Mouse (Mus musculus): ENCODE data around the gene Klhdc10. TPM values are rescaled to one million over a fixed set of nuclear protein-coding genes. Genes with fewer than 3 reads are reported as not detected.

Klhdc10 gene
- polyA plus RNA-seq, 1 experiment = 29.7 TPM

DNA sequence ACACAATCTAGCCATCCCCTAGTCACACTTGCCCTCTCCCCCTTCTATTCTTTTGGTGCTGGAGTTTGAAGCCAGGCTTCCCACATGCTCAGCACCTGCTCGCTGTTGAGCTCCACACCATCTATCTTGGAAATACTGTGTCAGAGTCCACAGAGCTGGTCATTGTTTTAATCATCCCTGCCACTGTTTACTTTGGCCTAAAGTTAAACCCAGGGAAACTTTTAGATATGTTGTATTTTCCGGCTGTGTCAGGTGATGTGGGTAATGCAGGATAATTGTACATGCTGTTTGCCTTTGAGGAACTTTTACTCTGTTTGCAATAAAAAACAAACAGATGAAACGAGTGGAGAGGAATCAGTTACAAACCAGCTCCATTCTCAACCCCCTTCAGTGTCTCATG is 35.4 kb downstream of the Klhdc10 start:
- TF ChIP-seq POLR2A (IDR thresholded peaks at IDR 0.05; ENCODE audit: control insufficient read depth, extremely low read depth, insufficient read depth, low read length, poor library complexity) (no peak), CTCF (IDR thresholded peaks at IDR 0.05; ENCODE audit: borderline replicate concordance, control insufficient read depth, extremely low read depth, insufficient read depth, low read length, poor library complexity) (no peak)
- Histone ChIP-seq H3K4me1 (replicated peaks; ENCODE audit: control insufficient read depth, insufficient read depth, low read length) (no peaks in the 10 kb centered on the region), H3K4me3 (ENCODE audit: control insufficient read depth, insufficient read depth, low read length) (no peak overlapping the region), H3K27ac (ENCODE audit: control insufficient read depth, insufficient read depth, low read length) (no peak overlapping the region), H3K27me3 (ENCODE audit: control insufficient read depth, insufficient read depth, low read length) (no peaks in the 10 kb centered on the region), H3K36me3 (ENCODE audit: control insufficient read depth, insufficient read depth, low read length) (no peaks in the 10 kb centered on the region)
- 88% methylated on average over 3 of the region's 3 CpGs for WGBS
- DNase-seq = no peak

DNA sequence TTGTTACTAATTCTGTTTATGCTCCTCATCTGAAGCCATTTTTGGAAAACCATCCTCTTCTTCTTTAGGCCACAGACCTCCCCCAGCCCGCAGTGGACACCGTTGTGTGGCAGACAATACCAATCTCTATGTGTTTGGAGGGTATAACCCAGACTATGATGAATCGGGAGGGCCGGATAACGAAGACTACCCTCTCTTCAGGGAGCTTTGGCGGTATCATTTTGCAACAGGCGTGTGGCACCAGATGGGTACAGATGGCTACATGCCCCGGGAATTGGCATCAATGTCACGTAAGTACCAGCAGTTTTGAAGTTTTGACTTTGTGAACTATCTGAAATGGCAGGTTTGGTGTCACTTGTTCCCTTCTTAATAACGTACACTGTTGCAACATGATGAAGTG is 37.9 kb downstream of the Klhdc10 start:
- Histone ChIP-seq H3K27ac (ENCODE audit: control insufficient read depth, insufficient read depth, low read length) (no peak overlapping the region), H3K27me3 (ENCODE audit: control insufficient read depth, insufficient read depth, low read length) (no peaks in the 10 kb centered on the region), H3K4me1 (replicated peaks; ENCODE audit: control insufficient read depth, insufficient read depth, low read length) (no peaks in the 10 kb centered on the region), H3K4me3 (ENCODE audit: control insufficient read depth, insufficient read depth, low read length) (no peak overlapping the region), H3K36me3 (ENCODE audit: control insufficient read depth, insufficient read depth, low read length) (peaks cover 7% of the 10 kb centered on the region)
- 98% methylated on average over 10 of the region's 10 CpGs for WGBS
- TF ChIP-seq CTCF (IDR thresholded peaks at IDR 0.05; ENCODE audit: borderline replicate concordance, control insufficient read depth, extremely low read depth, insufficient read depth, low read length, poor library complexity) (no peak), POLR2A (IDR thresholded peaks at IDR 0.05; ENCODE audit: control insufficient read depth, extremely low read depth, insufficient read depth, low read length, poor library complexity) (no peak)
- DNase-seq = no peak

DNA sequence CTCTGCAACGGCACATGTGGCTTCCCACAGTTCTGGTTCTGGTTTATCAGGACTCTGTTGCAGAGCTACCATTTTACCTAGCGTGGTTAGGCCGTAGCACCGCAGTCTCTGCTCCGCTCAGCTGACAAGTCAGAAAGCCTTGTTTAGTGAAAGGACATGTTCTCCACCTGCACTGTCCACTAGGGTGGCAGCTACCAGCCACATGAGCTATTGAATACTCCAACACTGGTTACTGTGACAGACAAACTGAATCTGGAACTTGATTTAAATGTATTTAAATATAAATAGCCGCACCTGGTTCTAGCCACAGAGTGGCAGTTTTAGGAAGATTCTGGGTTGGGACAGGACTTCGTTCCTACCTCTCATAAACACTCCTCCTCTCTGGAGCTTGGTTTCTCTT is 55.3 kb downstream of the Klhdc10 start:
- peaks cover 15% of the 10 kb centered on the region for H3K4me1 ChIP-seq (replicated peaks; ENCODE audit: control insufficient read depth, insufficient read depth, low read length)
- H3K36me3 ChIP-seq (ENCODE audit: control insufficient read depth, insufficient read depth, low read length) = no peaks in the 10 kb centered on the region
- no peak overlapping the region for H3K27ac ChIP-seq (ENCODE audit: control insufficient read depth, insufficient read depth, low read length)
- H3K27me3 ChIP-seq (ENCODE audit: control insufficient read depth, insufficient read depth, low read length) = no peaks in the 10 kb centered on the region; the same call in 1 of the 2 replicates
- TF ChIP-seq POLR2A (IDR thresholded peaks at IDR 0.05; ENCODE audit: control insufficient read depth, extremely low read depth, insufficient read depth, low read length, poor library complexity) = no peak
- TF ChIP-seq CTCF (IDR thresholded peaks at IDR 0.05; ENCODE audit: borderline replicate concordance, control insufficient read depth, extremely low read depth, insufficient read depth, low read length, poor library complexity) = no peak
- DNase-seq = no peak
- WGBS = 93% methylated on average over 7 of the region's 7 CpGs
- H3K4me3 ChIP-seq (ENCODE audit: control insufficient read depth, insufficient read depth, low read length) = no peak overlapping the region

DNA sequence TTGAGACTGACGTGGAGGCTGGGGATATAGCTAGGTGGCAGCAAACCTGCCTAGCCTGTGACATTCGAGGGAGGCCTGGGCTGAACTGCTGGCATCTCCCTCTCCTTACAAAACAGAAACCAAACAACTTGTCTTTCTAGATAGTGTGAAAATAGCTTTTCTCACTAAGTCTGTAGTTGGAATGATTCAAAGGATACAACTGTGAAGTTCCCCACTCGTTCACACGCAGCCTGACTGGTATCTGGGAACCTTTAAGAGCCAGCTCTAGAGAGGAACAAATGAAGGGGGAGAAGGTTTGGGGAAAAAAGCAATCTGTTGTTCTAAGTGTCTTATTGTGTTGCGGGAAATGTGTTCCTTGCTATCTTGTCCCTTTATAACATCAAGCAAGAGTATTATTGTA is 57.0 kb downstream of the Klhdc10 start:
- Histone ChIP-seq H3K27me3 (ENCODE audit: control insufficient read depth, insufficient read depth, low read length) (no peaks in the 10 kb centered on the region; the same call in 1 of the 2 replicates), H3K36me3 (ENCODE audit: control insufficient read depth, insufficient read depth, low read length) (no peaks in the 10 kb centered on the region), H3K4me3 (ENCODE audit: control insufficient read depth, insufficient read depth, low read length) (no peak overlapping the region), H3K27ac (ENCODE audit: control insufficient read depth, insufficient read depth, low read length) (no peak overlapping the region), H3K4me1 (replicated peaks; ENCODE audit: control insufficient read depth, insufficient read depth, low read length) (peaks cover 12% of the 10 kb centered on the region)
- DNase-seq = no peak
- TF ChIP-seq CTCF (IDR thresholded peaks at IDR 0.05; ENCODE audit: borderline replicate concordance, control insufficient read depth, extremely low read depth, insufficient read depth, low read length, poor library complexity) = no peak
- TF ChIP-seq POLR2A (IDR thresholded peaks at IDR 0.05; ENCODE audit: control insufficient read depth, extremely low read depth, insufficient read depth, low read length, poor library complexity) = no peak
- 93% methylated on average over 5 of the region's 5 CpGs for WGBS

DNA sequence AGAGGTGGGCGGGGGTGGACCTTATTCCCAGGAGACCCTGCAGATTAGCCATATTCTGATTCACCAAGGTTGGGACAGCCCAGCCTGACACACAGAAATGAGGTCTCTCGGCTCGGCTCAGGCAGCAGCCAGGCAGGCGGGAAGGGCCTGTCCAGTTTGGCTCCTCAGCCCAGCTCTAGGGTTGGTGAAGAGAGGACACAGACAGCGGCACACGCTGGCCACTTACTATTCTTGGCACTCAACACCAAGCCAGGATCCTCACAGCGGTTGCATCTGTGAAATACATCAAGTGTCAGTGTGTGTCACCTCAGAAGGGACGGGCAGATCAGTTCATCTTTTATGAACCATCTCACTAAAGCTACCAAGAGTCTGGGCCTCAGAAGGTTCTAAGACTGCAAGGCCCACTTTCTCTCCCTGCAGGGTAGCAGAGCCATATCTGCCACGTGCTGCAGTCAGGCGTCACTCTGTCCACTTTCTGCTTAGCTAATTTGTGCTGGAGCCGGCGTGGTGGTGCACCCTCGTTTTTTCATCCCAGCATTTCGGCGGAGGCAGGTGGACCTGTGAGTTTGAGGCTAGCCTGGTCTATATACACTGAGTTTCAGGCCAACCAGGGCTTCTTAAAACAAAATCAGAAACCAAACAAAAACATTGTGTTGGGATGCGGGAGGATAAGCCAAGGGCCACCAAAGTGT is 57.5 kb downstream of the Klhdc10 start:
- 88% methylated on average over 16 of the region's 16 CpGs for WGBS
- DNase-seq = no peak
- H3K4me1 ChIP-seq (replicated peaks; ENCODE audit: control insufficient read depth, insufficient read depth, low read length) = peaks cover 12% of the 10 kb centered on the region
- H3K4me3 ChIP-seq (ENCODE audit: control insufficient read depth, insufficient read depth, low read length) = peak overlapping the region; percentile 71; the same call in 1 of the 2 replicates
- TF ChIP-seq CTCF (IDR thresholded peaks at IDR 0.05; ENCODE audit: borderline replicate concordance, control insufficient read depth, extremely low read depth, insufficient read depth, low read length, poor library complexity) (no peak), POLR2A (IDR thresholded peaks at IDR 0.05; ENCODE audit: control insufficient read depth, extremely low read depth, insufficient read depth, low read length, poor library complexity) (no peak)
- H3K27ac ChIP-seq (ENCODE audit: control insufficient read depth, insufficient read depth, low read length) = no peak overlapping the region
- H3K27me3 ChIP-seq (ENCODE audit: control insufficient read depth, insufficient read depth, low read length) = no peaks in the 10 kb centered on the region; the same call in 1 of the 2 replicates
- H3K36me3 ChIP-seq (ENCODE audit: control insufficient read depth, insufficient read depth, low read length) = no peaks in the 10 kb centered on the region

DNA sequence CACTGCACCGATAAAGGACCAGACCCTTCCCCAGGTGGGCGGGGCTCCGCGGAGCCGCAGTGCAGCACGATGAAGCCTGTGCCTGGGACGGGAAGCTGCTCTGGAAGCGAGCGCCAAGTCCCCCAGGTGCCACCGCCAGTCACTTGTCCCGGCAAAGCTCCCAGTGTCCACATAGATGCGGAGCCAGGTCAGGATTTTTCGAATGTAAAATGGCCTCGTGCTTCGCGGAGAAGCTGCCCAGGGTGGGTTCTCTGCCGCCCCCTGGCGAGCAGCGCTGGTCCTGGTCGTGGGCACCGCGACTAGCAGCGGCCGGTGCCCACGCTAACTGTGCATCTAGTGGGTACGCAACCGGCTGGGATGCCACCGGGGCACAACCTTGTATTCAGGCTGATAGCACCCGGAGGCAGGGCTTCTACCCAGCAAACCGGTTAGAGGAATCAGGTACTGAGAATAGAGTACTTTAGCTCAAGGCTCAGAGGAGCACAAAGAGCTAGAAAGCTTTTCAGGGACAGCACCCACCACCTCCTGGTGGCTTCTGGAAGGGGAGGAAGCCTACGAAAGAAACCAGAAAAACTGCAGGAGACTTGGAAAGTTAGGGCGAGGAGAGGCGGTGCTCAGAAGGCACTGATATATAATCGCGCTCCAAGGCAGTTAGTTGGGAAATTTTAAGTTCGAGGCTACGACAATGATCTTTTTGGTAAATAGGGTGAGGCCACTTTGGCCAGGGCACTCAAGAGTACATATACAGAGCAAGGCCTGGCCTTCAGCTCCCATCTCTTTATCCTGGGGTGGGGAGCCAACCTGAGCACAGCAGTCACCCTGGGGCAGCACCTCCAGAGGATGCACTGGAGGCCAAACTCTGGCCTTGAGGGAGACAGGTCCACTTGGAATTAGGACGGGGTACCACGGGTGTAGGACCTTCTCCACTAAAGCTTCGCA is 58.4 kb downstream of the Klhdc10 start:
- no peaks in the 10 kb centered on the region; the same call in 1 of the 2 replicates for H3K27me3 ChIP-seq (ENCODE audit: control insufficient read depth, insufficient read depth, low read length)
- no peak overlapping the region for H3K27ac ChIP-seq (ENCODE audit: control insufficient read depth, insufficient read depth, low read length)
- TF ChIP-seq POLR2A (IDR thresholded peaks at IDR 0.05; ENCODE audit: control insufficient read depth, extremely low read depth, insufficient read depth, low read length, poor library complexity) (no peak), CTCF (IDR thresholded peaks at IDR 0.05; ENCODE audit: borderline replicate concordance, control insufficient read depth, extremely low read depth, insufficient read depth, low read length, poor library complexity) (peak; percentile 98)
- H3K4me1 ChIP-seq (replicated peaks; ENCODE audit: control insufficient read depth, insufficient read depth, low read length) = peaks cover 12% of the 10 kb centered on the region
- DNase-seq = peak; percentile 81
- peak overlapping the region; percentile 71 for H3K4me3 ChIP-seq (ENCODE audit: control insufficient read depth, insufficient read depth, low read length)
- WGBS = 15% methylated on average over 40 of the region's 40 CpGs
- no peaks in the 10 kb centered on the region for H3K36me3 ChIP-seq (ENCODE audit: control insufficient read depth, insufficient read depth, low read length)

All from thymus, adult 2 months (tissue).